In genomic region chr8:12865790-12866189, GRCm38 (mm10) we compare ENCODE assay signal across 17 mouse cellular contexts. TPM values are rescaled to one million over a fixed set of nuclear protein-coding genes. Genes with fewer than 3 reads are reported as not detected.
A peak's percentile ranks its signal among the peaks of the same experiment; 100 is the strongest.
DNase-seq lines count a peak whose midpoint lies in the region; ATAC-seq and TF ChIP-seq lines count a peak whose summit lies in the region.
"Had no signal": no experiment of that assay in that cellular context is flagged by ENCODE, and none has a peak within 500 bp of the region (broad histone marks: within the 10 kb centered on the region; RNA-seq: fewer than 3 reads in every experiment).

No protein-coding gene starts in this region.

- H3K9me3 ChIP-seq in heart, postnatal 0 days (replicated peaks; ENCODE audit: control insufficient read depth, low read length) = no peaks in the 10 kb centered on the region
- H3K9me3 ChIP-seq in midbrain, postnatal 0 days (ENCODE audit: low read length) = no peaks in the 10 kb centered on the region
- no peaks in the 10 kb centered on the region for H3K9me3 ChIP-seq in midbrain, embryonic 13.5 days
- H3K9me3 ChIP-seq: embryonic facial prominence, embryonic 10.5 days; forebrain, embryonic 15.5 days; heart, embryonic 13.5 days; liver, embryonic 15.5 days; midbrain, embryonic 15.5 days had no signal

- no peak overlapping the region for H3K9ac ChIP-seq in heart, postnatal 0 days (replicated peaks; ENCODE audit: low read depth, low read length)
- H3K9ac ChIP-seq in midbrain, postnatal 0 days (replicated peaks; ENCODE audit: low read length, poor library complexity, severe bottlenecking) = no peak overlapping the region
- no peak overlapping the region for H3K9ac ChIP-seq in midbrain, embryonic 13.5 days (replicated peaks)
- H3K9ac ChIP-seq: forebrain, embryonic 15.5 days; heart, embryonic 13.5 days; liver, embryonic 15.5 days; midbrain, embryonic 15.5 days had no signal

- peaks cover 60% of the 10 kb centered on the region for H3K36me3 ChIP-seq in heart, postnatal 0 days (replicated peaks; ENCODE audit: control insufficient read depth, insufficient read depth, low read length)
- H3K36me3 ChIP-seq in midbrain, postnatal 0 days (ENCODE audit: insufficient read depth, low read length) = peaks cover 36% of the 10 kb centered on the region
- peaks cover 52% of the 10 kb centered on the region for H3K36me3 ChIP-seq in midbrain, embryonic 13.5 days
- H3K36me3 ChIP-seq: forebrain, embryonic 15.5 days; liver, embryonic 15.5 days had no signal

- no peaks in the 10 kb centered on the region for H3K4me1 ChIP-seq in heart, postnatal 0 days (ENCODE audit: control insufficient read depth, insufficient read depth)
- H3K4me1 ChIP-seq in midbrain, postnatal 0 days (ENCODE audit: insufficient read depth, low read length) = peaks cover 2% of the 10 kb centered on the region; the same call in 1 of the 2 replicates
- H3K4me1 ChIP-seq in midbrain, embryonic 13.5 days (replicated peaks) = peaks cover 12% of the 10 kb centered on the region
- H3K4me1 ChIP-seq: forebrain, embryonic 15.5 days; liver, embryonic 15.5 days had no signal

- 77% methylated on average over 6 of the region's 6 CpGs for WGBS in heart, postnatal 0 days
- 66% methylated on average over 6 of the region's 6 CpGs for WGBS in midbrain, postnatal 0 days
- 68% methylated on average over 6 of the region's 6 CpGs for WGBS in midbrain, embryonic 13.5 days

- no peak for TF ChIP-seq EP300 in heart, postnatal 0 days (IDR thresholded peaks at IDR 0.05; ENCODE audit: low read depth)

- DNase-seq in heart, postnatal 0 days (ENCODE audit: low spot score) = no peak
- no peak for DNase-seq in heart, postnatal 36 days
- DNase-seq in layer of hippocampus, adult 2 months (ENCODE audit: low spot score in 2 of 2) = no peak
- DNase-seq in layer of hippocampus, adult 18-20 months (ENCODE audit: low spot score in 2 of 2) = no peak
- no peak for DNase-seq in midbrain, postnatal 0 days (ENCODE audit: low spot score)
- DNase-seq in adrenal gland, adult 8-10 months = no peak
- DNase-seq: cerebellum, postnatal 14 days; left cerebral cortex, postnatal 4 days; spleen, adult 18-20 months had no signal

- no peak overlapping the region for H3K27ac ChIP-seq in heart, postnatal 0 days (ENCODE audit: low read depth)
- H3K27ac ChIP-seq in layer of hippocampus, adult 2 months = no peak overlapping the region
- no peak overlapping the region for H3K27ac ChIP-seq in midbrain, postnatal 0 days (ENCODE audit: low read depth, low read length)
- no peak overlapping the region for H3K27ac ChIP-seq in midbrain, embryonic 13.5 days
- H3K27ac ChIP-seq: embryonic facial prominence, embryonic 10.5 days; forebrain, embryonic 15.5 days; heart, embryonic 13.5 days; liver, embryonic 15.5 days; midbrain, embryonic 15.5 days had no signal

- H3K4me2 ChIP-seq in heart, postnatal 0 days (ENCODE audit: low read depth, low read length) = no peak overlapping the region
- H3K4me2 ChIP-seq in midbrain, postnatal 0 days (ENCODE audit: low read depth, low read length, poor library complexity, severe bottlenecking) = no peak overlapping the region
- no peak overlapping the region for H3K4me2 ChIP-seq in midbrain, embryonic 13.5 days (replicated peaks)
- H3K4me2 ChIP-seq: forebrain, embryonic 15.5 days; heart, embryonic 13.5 days; liver, embryonic 15.5 days; midbrain, embryonic 15.5 days had no signal

- peak; percentile 39 for TF ChIP-seq CTCF in heart, postnatal 0 days (IDR thresholded peaks at IDR 0.05; ENCODE audit: low read depth)
- peak; percentile 52 for TF ChIP-seq CTCF in layer of hippocampus, adult 2 months (conservative IDR thresholded peaks at IDR 0.05)
- TF ChIP-seq CTCF in midbrain, postnatal 0 days (IDR thresholded peaks at IDR 0.05) = peak; percentile 32; the same call in 1 of the 2 replicates

- no peak overlapping the region for H3K4me3 ChIP-seq in heart, postnatal 0 days (ENCODE audit: low read depth, low read length)
- H3K4me3 ChIP-seq in layer of hippocampus, adult 2 months = no peak overlapping the region
- H3K4me3 ChIP-seq in midbrain, postnatal 0 days (ENCODE audit: low read depth, low read length) = no peak overlapping the region
- no peak overlapping the region for H3K4me3 ChIP-seq in midbrain, embryonic 13.5 days (replicated peaks)
- H3K4me3 ChIP-seq: embryonic facial prominence, embryonic 10.5 days; erythroblast, embryonic 14.5 days; forebrain, embryonic 15.5 days; heart, embryonic 13.5 days; liver, embryonic 15.5 days; midbrain, embryonic 15.5 days had no signal

- ATAC-seq in heart, postnatal 0 days (ENCODE audit: insufficient read depth, low read depth) = no peak
- ATAC-seq in midbrain, postnatal 0 days (ENCODE audit: low FRiP score) = no peak
- no peak for ATAC-seq in midbrain, embryonic 13.5 days
- ATAC-seq: forebrain, embryonic 15.5 days; intestine, embryonic 16.5 days; midbrain, embryonic 15.5 days had no signal

- H3K27me3 ChIP-seq in heart, postnatal 0 days (ENCODE audit: control insufficient read depth, insufficient read depth, low read length) = no peaks in the 10 kb centered on the region
- H3K27me3 ChIP-seq in midbrain, postnatal 0 days (ENCODE audit: insufficient read depth, low read length) = no peaks in the 10 kb centered on the region
- H3K27me3 ChIP-seq in midbrain, embryonic 13.5 days = no peaks in the 10 kb centered on the region
- H3K27me3 ChIP-seq: forebrain, embryonic 15.5 days; midbrain, embryonic 15.5 days had no signal

- intact Hi-C loops in heart, postnatal 36 days (cut with DNase I) = no loop called here

RNA-seq across cellular contexts. Expression of gene Mcf2l, which starts 7.8 kb away (rescaled TPM):
- total RNA-seq in heart, postnatal 0 days (2014; rRNA removed; ENCODE audit: low replicate concordance) = 22.1 and 22.9 TPM in 2 replicates
- polyA plus RNA-seq in heart, postnatal 0 days (2015; fragmentation: Nextera tagmentation; extraction: Ambion mirVana) = 6.6 and 7.5 TPM in 2 replicates
- 10 to 100 TPM; 53.3 to 77.9 TPM for total RNA-seq in heart, postnatal 36 days (2021)
- total RNA-seq in layer of hippocampus, adult 2 months (2021) = 100 to 1,000 TPM; 225 to 238 TPM
- total RNA-seq in layer of hippocampus, adult 18-20 months (2021) = 100 to 1,000 TPM; 212 to 231 TPM
- 391 and 405 TPM in 2 replicates for total RNA-seq in midbrain, postnatal 0 days (2014; rRNA removed)
- 130 and 136 TPM in 2 replicates for polyA plus RNA-seq in midbrain, postnatal 0 days (2015; fragmentation: Nextera tagmentation; extraction: Ambion mirVana)
- polyA plus RNA-seq in midbrain, embryonic 13.5 days (2015; fragmentation: Nextera tagmentation; extraction: Ambion mirVana) = 130 and 141 TPM in 2 replicates
- total RNA-seq in adrenal gland, adult 8-10 months (2022) = 10 to 100 TPM; 21.8 to 48.2 (median 31.7) TPM
